Mouse (Mus musculus) C2C12 (cell line): ENCODE measurements around the gene Tsr2. TPM values are rescaled to one million over a fixed set of nuclear protein-coding genes. Genes with fewer than 3 reads are reported as not detected.

Experiments used
- H3K27me3 ChIP-seq: one replicate; pipeline ENCODE4 v1.6.1; 2011; ENCODE audit not compliant: control insufficient read depth, insufficient read depth, insufficient read length
- H3K36me3 ChIP-seq: one replicate; pipeline ENCODE4 v1.6.1; 2011; ENCODE audit not compliant: control insufficient read depth, insufficient read depth
- H3K4me3 ChIP-seq: one replicate; pipeline ENCODE4 v1.5.1; 2011; ENCODE audit warnings: mild to moderate bottlenecking, control low read depth; ENCODE audit not compliant: poor library complexity, insufficient read depth, severe bottlenecking
- H3K79me2 ChIP-seq: one replicate; pipeline ENCODE4 v1.6.1; 2011; ENCODE audit not compliant: control insufficient read depth, insufficient read depth
- H3K79me3 ChIP-seq: one replicate; pipeline ENCODE4 v1.6.1; 2011; ENCODE audit warnings: low read depth, control low read depth
- H3ac ChIP-seq: one replicate; pipeline ENCODE3; 2011; ENCODE audit warnings: low read depth; ENCODE audit not compliant: control insufficient read depth, insufficient read length
- CEBPB ChIP-seq: IDR thresholded peaks from one replicate; pipeline ENCODE4 v1.6.1; 2011; ENCODE audit warnings: low read depth, mild to moderate bottlenecking, control low read depth, moderate library complexity
- CTCF ChIP-seq: IDR thresholded peaks from one replicate; pipeline ENCODE4 v1.5.1; 2011; ENCODE audit not compliant: control insufficient read depth, insufficient read depth, insufficient read length
- FOSL1 ChIP-seq: IDR thresholded peaks from one replicate; pipeline ENCODE4 v1.8.0; 2011; ENCODE audit warnings: mild to moderate bottlenecking, low read length; ENCODE audit not compliant: poor library complexity, insufficient read depth, severe bottlenecking
- MAX ChIP-seq: IDR thresholded peaks from one replicate; pipeline ENCODE4 v1.6.1; 2011; ENCODE audit warnings: mild to moderate bottlenecking, control low read depth
- MYOD1 ChIP-seq: IDR thresholded peaks from one replicate; pipeline ENCODE4 v1.6.1; 2011; ENCODE audit warnings: low read depth; ENCODE audit not compliant: control insufficient read depth, insufficient read length
- MYOG ChIP-seq: IDR thresholded peaks from one replicate; pipeline ENCODE4 v1.6.1; 2011; ENCODE audit not compliant: control insufficient read depth, insufficient read length; ENCODE audit errors: extremely low read depth
- USF1 ChIP-seq: IDR thresholded peaks from one replicate; pipeline ENCODE4 v1.6.1; 2011; ENCODE audit warnings: low read depth, mild to moderate bottlenecking, control low read depth, moderate library complexity
- long read RNA-seq, 2 experiments: library from polyadenylated mRNA; unstranded; transcript quantifications; one replicate each; pipeline ENCODE4 v2.0.0; 2019 to 2020
- polyA plus RNA-seq: library from polyadenylated mRNA; unstranded; fragments of >200 nt; fragmentation: generic; extraction: Trizol; gene quantifications from one replicate; pipeline ENCODE4 v1.2.1, GENCODE M21; 2012; ENCODE audit warnings: missing spikeins

Tsr2 gene
- polyA plus RNA-seq = 26.5 TPM
- long read RNA-seq, experiment 1, transcript Tsr2-202 (5 exons, 3,796 nt) = major isoform, 8 of 13 reads
- long read RNA-seq, experiment 1, partial matches to known transcripts = 0 of 13 reads
- long read RNA-seq, experiment 1, other reads (novel, unspliced or antisense) = 3 of 13 reads
- long read RNA-seq, experiment 2, transcript Tsr2-201 (5 exons, 3,804 nt) = minor isoform, 11 of 59 reads
- long read RNA-seq, experiment 2, transcript Tsr2-203 (4 exons, 1,318 nt) = minor isoform, 5 of 59 reads
- long read RNA-seq, experiment 2, transcript Tsr2-202 (5 exons, 3,796 nt) = major isoform, 40 of 59 reads
- long read RNA-seq, experiment 2, partial matches to known transcripts = 0 of 59 reads
- long read RNA-seq, experiment 2, other reads (novel, unspliced or antisense) = 3 of 59 reads

DNA sequence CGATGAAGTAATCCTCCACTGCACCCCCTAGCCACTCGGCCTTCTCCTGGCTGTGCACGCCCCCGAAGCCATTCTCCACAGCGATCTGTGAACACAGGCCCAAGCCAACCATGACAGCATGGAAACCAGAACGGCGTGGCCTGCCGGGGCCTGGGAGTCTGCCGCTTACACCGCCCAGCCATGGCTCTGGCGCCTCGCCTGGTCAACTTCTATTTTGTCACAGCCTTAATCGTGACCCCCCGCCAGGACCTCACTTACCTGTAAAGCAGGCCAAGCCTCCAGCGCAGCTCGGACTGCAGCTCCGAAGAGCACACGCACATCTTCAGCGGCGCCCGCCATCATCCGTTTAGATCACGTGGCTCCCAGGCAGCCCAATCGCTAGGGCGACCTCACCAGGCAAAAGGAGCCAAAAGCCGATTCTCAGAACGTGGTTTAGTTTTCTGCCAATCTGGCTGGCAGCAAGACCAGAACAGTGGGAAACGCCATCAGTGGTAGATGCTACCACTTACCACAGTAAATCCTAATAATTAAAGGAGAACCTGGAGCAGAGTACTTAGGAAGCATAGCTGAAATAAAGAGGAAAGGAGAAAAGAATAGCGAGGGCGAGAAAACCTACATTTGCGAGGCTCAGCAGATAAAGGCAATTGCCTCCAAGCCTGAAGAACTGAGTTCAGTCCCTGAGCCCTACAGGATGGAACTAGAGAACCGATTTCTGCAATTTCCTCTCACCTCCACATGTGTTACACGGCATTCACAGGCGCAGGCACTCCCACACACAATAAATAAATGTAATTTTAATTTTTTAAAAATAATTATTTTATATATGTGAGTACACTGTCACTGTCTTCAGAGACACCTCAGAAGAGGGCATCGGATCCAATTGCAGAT is at the start of gene Tsr2:
Gene Tsr2, minus strand, starts transcription at position 373 of the 888 bp plus-strand sequence.
- Histone ChIP-seq H3K27me3 (no peaks in the 10 kb centered on the region), H3K79me2 (peaks cover 36% of the 10 kb centered on the region), H3K4me3 (peak within 1 kb of the TSS; percentile 48), H3K36me3 (peaks cover 4% of the 10 kb centered on the region), H3K79me3 (peaks cover 20% of the 10 kb centered on the region), H3ac (peak within 1 kb of the TSS; percentile 72)
- TF ChIP-seq MAX = peak; percentile 82
- peak; percentile 92 for TF ChIP-seq USF1
- TF ChIP-seq FOSL1 = no peak

DNA sequence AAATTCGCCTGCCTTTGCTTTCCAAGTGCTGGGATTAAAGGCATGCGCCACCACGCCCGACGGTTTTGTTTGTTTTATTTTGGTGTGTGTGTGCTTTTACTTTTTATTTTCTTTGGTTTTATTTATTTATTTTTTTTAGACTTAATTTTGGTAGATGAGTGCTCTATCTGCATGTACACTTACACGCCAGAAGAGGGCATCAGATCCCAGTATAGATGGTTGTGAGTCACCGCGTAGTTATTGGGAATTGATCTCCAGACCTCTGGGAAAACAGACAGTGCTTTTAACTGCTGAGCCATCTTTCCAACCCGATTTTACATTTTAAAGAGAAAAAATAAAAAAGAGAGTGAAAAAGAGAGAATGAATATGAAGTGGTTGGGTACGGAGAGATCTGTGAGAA is 36.4 kb upstream of the Tsr2 start:
- TF ChIP-seq FOSL1 (no peak), MYOD1 (no peak), CEBPB (no peak), CTCF (no peak), USF1 (no peak), MYOG (no peak), MAX (no peak)
- H3K4me3 ChIP-seq = no peak overlapping the region
- no peaks in the 10 kb centered on the region for H3K79me3 ChIP-seq
- H3ac ChIP-seq = no peak overlapping the region
- no peaks in the 10 kb centered on the region for H3K27me3 ChIP-seq
- no peaks in the 10 kb centered on the region for H3K79me2 ChIP-seq
- no peaks in the 10 kb centered on the region for H3K36me3 ChIP-seq

DNA sequence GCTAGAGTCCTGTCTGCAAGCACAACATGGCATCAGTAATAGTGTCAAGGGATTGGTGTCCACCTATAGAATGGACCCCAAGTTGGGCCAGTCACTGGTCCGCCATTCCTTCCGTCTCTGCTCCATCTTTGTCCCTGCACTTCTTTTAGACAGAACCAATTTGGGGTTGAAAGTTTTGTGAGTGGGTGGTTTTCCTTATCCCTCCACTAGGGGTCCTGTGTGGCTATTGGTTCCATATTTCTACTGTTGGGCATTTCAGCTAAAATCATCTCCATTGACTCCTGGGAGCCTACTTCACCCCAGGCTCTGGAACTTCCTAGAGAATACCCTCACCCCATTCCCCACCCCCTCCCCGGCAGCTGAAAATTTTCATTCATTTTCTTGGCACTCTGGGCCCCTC is 34.1 kb upstream of the Tsr2 start:
- Histone ChIP-seq H3K27me3 (no peaks in the 10 kb centered on the region), H3K4me3 (no peak overlapping the region), H3ac (no peak overlapping the region), H3K79me3 (no peaks in the 10 kb centered on the region), H3K79me2 (no peaks in the 10 kb centered on the region), H3K36me3 (no peaks in the 10 kb centered on the region)
- TF ChIP-seq CEBPB (no peak), MAX (no peak), MYOG (no peak)

GRCm38 (mm10) chrX:151123933-151124332 is 27.6 kb upstream of the Tsr2 start:
- Histone ChIP-seq H3K79me3 (no peaks in the 10 kb centered on the region), H3ac (no peak overlapping the region), H3K36me3 (no peaks in the 10 kb centered on the region), H3K27me3 (no peaks in the 10 kb centered on the region), H3K79me2 (no peaks in the 10 kb centered on the region), H3K4me3 (no peak overlapping the region)
- TF ChIP-seq MAX (no peak), FOSL1 (no peak)

DNA sequence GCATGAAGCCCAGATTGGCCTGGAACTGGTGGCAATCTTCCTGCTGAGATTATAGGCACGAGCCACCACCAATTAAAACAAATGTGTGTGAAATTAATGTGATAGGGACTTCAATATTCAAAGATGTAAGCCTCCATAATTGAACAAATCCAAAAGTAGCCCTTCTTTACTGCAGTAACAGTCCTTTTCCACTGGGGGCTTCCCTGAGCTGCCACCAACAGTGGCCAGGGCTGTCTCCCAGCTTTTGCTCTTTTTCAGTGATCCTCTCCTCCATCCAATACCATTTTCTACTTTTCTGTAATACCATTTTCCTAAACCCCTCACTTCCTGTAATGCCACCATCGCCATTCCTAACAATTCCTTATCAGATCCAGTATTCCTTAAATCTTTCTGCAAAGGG is 21.1 kb upstream of the Tsr2 start:
- TF ChIP-seq FOSL1 (no peak), MAX (no peak), CEBPB (no peak), CTCF (no peak), USF1 (no peak)
- no peaks in the 10 kb centered on the region for H3K36me3 ChIP-seq
- no peaks in the 10 kb centered on the region for H3K79me3 ChIP-seq
- no peak overlapping the region for H3K4me3 ChIP-seq
- no peak overlapping the region for H3ac ChIP-seq
- H3K27me3 ChIP-seq = no peaks in the 10 kb centered on the region
- H3K79me2 ChIP-seq = no peaks in the 10 kb centered on the region

DNA sequence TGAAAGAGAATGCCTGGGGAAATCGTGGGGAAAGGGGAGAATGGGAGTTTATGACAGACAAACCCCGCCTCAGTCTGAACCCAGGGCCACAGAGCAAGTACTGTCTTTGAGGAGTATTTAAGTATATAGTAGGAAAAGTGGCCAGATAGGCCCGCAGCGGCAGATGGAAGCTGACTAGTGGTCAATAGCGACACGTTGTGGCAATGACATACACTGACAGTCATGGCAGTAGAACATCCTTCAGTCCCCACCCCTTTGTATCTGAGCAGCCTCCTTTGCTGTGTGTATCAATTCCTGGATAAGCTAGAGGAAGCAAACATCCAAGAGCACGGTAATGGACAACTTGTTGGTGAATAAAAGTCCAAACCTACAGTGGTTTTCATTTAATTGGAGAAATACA is 20.5 kb upstream of the Tsr2 start:
- no peaks in the 10 kb centered on the region for H3K79me3 ChIP-seq
- no peaks in the 10 kb centered on the region for H3K36me3 ChIP-seq
- H3K27me3 ChIP-seq = no peaks in the 10 kb centered on the region
- no peak overlapping the region for H3K4me3 ChIP-seq
- TF ChIP-seq CTCF = peak; percentile 54
- TF ChIP-seq CEBPB = no peak
- no peaks in the 10 kb centered on the region for H3K79me2 ChIP-seq
- H3ac ChIP-seq = no peak overlapping the region
